Mouse (Mus musculus) hindbrain, embryonic 11.5 days (tissue): ENCODE results near the gene Prmt1. TPM values are rescaled to one million over a fixed set of nuclear protein-coding genes. Genes with fewer than 3 reads are reported as not detected.

ENCODE experiments used
- ATAC-seq: fragments of 200-750 bp; cut with Nextera tagmentation; 2 replicates; pipeline ENCODE4 v1.8.0; 2017; ENCODE audit warnings: mild to moderate bottlenecking, moderate TSS enrichment, moderate library complexity; ENCODE audit not compliant: low FRiP score
- DNase-seq: peaks from one replicate; pipeline ENCODE4 v3.0.0-alpha.2; 2015; ENCODE audit warnings: low spot score
- H3K27ac ChIP-seq: fragments of 300-500 bp; sonication (generic); 2 replicates; pipeline ENCODE4 v1.5.1; 2014; ENCODE audit warnings: mild to moderate bottlenecking, low read depth, low read length
- H3K27me3 ChIP-seq: fragments of 300-500 bp; sonication (generic); 2 replicates; pipeline ENCODE4 v1.6.1; 2014; ENCODE audit warnings: mild to moderate bottlenecking, low read length, moderate library complexity, mixed read lengths; ENCODE audit not compliant: control insufficient read depth, insufficient read depth
- H3K36me3 ChIP-seq: fragments of 300-500 bp; sonication (generic); 2 replicates; pipeline ENCODE4 v1.6.1; 2014; ENCODE audit warnings: mild to moderate bottlenecking, low read length, moderate library complexity, mixed read lengths; ENCODE audit not compliant: control insufficient read depth, insufficient read depth
- H3K4me1 ChIP-seq: fragments of 300-500 bp; sonication (generic); replicated peaks from 2 replicates; pipeline ENCODE4 v1.6.1; 2014; ENCODE audit warnings: low read length, mixed read lengths; ENCODE audit not compliant: control insufficient read depth, insufficient read depth
- H3K4me2 ChIP-seq: fragments of 300-500 bp; sonication (generic); replicated peaks from 2 replicates; pipeline ENCODE4 v1.6.1; 2014; ENCODE audit warnings: mild to moderate bottlenecking, low read depth, low read length
- H3K4me3 ChIP-seq: fragments of 300-500 bp; sonication (generic); 2 replicates; pipeline ENCODE4 v1.5.1; 2014; ENCODE audit warnings: low read depth, low read length
- H3K9ac ChIP-seq: fragments of 300-500 bp; sonication (generic); 2 replicates; pipeline ENCODE4 v1.6.1; 2014; ENCODE audit warnings: low read depth, low read length
- H3K9me3 ChIP-seq: fragments of 300-500 bp; sonication (generic); 2 replicates; pipeline ENCODE4 v1.6.1; 2016; ENCODE audit warnings: low read length; ENCODE audit not compliant: control insufficient read depth
- WGBS: fragments of 180-500 bp; shearing (Covaris S2); extraction: QIAGEN DNeasy Blood & Tissue Kit; methylation state at CpG from one replicate; pipeline ENCODE4 v1.1.7; 2014; 5-methylcytosine and 5-hydroxymethylcytosine counted together
- polyA plus RNA-seq: library from polyadenylated mRNA; unstranded; fragments of >200 nt; fragmentation: Nextera tagmentation; extraction: Ambion mirVana; gene quantifications from 2 replicates; pipeline ENCODE4 v1.2.1, GENCODE M21; 2014

Prmt1 gene
- polyA plus RNA-seq, 1 experiment from 2014 or later = 249 TPM

DNA sequence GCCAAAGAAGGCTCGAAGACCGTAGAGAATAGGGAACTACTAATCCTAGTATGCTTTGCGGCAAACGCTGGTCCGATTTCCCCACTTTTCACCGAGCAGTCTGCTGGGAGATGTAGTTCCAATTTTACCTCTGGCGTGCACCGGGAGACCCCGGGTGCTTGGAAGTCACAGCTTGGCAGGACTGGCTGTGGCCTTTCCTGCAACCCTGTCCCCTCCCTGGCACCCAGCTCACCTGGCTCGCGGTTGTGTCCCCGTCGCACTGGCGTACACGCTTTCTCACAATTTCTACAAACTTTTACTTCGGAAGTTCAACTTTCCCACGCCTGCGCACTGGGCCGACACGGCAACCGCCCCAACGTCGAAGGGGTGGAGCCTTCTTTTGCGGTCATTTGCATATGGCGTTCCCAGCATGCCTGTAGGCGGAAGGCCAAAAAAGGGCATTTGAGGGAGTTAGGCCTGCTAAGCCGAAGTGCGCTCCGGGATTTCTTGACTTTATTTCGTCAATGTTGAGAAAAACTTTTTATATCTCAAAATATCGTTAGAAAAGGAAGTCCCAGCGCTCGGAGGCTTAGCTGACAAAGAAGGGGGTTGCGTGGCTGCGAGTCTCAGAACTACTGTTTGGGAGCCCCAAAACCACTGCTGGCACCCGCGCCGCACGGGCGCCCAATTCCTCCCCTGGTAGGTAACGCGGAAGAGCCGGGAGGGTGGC lies 11.0 kb upstream of the Prmt1 start, which contains the start of gene Irf3:
Gene Irf3 (plus strand): TSS at position 418 of the 709 bp plus-strand sequence.
- peak; percentile 92 for ATAC-seq

DNA sequence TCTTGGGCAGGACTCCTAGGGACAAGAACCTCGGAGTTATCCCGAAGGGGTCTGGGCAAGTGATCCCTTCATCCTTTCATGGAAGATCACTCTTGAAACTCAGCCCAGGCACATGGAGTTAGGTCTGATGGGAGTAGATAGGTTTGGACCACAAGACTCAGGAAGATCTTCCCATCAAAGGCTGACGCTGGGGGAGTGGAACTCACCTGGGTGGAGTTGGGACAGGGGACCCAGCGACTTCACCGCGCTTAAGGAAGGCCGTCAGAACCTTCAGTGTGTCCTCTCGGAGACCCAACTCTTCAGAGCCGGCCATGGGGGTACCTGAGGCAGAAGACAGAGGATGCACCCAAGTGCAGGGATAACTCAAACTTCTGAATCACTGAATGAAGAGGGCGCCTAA lies 10.3 kb upstream of the Prmt1 start:
- H3K27me3 ChIP-seq = no peaks in the 10 kb centered on the region
- peaks cover 7% of the 10 kb centered on the region for H3K36me3 ChIP-seq
- H3K27ac ChIP-seq = no peak overlapping the region
- peak overlapping the region; percentile 69 for H3K4me3 ChIP-seq
- peak overlapping the region; percentile 69 for H3K9ac ChIP-seq
- H3K9me3 ChIP-seq = no peaks in the 10 kb centered on the region
- peaks cover 3% of the 10 kb centered on the region for H3K4me1 ChIP-seq
- 12% methylated on average over 10 of the region's 10 CpGs for WGBS
- no peak for DNase-seq
- no peak for ATAC-seq
- peak overlapping the region; percentile 78 for H3K4me2 ChIP-seq

More for the DNA sequence above, 11.0 kb upstream of the Prmt1 start, which contains the start of gene Irf3:
- peak within 1 kb of the TSS; percentile 89 for H3K4me2 ChIP-seq
- peaks cover 3% of the 10 kb centered on the region for H3K4me1 ChIP-seq
- H3K27me3 ChIP-seq = no peaks in the 10 kb centered on the region
- peak within 1 kb of the TSS; percentile 69 for H3K4me3 ChIP-seq
- peak; percentile 96 for DNase-seq
- peak within 1 kb of the TSS; percentile 69 for H3K9ac ChIP-seq
- H3K27ac ChIP-seq = peak within 1 kb of the TSS; percentile 65
- WGBS = under 1% methylated on average over 43 of the region's 43 CpGs
- peaks cover 11% of the 10 kb centered on the region for H3K36me3 ChIP-seq
- no peaks in the 10 kb centered on the region for H3K9me3 ChIP-seq

DNA sequence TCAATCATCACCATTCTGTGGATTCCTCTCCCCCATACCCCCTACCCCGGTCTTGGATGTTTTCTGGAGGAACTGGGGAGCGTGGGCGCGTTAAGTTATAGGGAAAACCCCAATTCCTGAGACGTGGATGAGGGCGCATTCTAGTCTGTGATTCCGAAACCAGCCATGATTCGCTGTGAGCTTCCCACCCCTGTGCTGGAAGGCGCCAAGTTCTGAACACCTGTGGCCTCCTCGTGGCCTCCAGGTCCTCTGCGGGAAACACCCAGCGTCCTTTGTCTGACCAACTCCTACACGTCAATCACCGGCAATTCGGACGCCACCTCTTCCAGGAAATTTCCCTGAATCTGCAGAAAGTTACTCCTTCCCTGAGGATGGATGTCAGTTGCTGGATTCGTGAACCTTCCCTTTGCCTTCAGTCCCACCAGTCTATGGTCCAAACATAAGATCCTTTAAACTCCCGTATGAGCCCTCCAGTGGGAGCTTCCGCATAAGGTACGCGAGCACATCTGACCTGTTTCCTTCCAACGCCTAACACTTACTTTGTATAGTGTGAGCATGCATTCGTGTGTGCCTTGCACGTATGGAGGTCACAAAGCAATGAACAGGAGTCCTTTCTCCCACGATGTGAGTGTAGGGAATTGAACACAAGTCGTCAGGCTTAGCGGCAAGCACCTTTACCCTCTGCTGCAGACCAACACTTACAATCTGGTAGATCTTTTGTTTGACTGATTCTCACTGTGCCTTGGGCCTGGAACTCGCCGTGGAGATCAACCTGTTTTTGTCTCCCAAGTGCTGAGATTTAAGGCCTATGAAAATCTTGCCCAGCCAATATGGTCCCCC lies 731 bp upstream of the Prmt1 start:
- H3K4me2 ChIP-seq = peak overlapping the region; percentile 69
- H3K9ac ChIP-seq = peak overlapping the region; percentile 81
- peak overlapping the region; percentile 85 for H3K27ac ChIP-seq
- peak overlapping the region; percentile 97 for H3K4me3 ChIP-seq
- ATAC-seq = peak; percentile 61
- peaks cover 3% of the 10 kb centered on the region; the same call in 1 of the 2 replicates for H3K4me1 ChIP-seq
- H3K36me3 ChIP-seq = peaks cover 1% of the 10 kb centered on the region
- DNase-seq = no peak
- H3K9me3 ChIP-seq = no peaks in the 10 kb centered on the region
- WGBS = under 1% methylated on average over 29 of the region's 29 CpGs
- H3K27me3 ChIP-seq = no peaks in the 10 kb centered on the region

DNA sequence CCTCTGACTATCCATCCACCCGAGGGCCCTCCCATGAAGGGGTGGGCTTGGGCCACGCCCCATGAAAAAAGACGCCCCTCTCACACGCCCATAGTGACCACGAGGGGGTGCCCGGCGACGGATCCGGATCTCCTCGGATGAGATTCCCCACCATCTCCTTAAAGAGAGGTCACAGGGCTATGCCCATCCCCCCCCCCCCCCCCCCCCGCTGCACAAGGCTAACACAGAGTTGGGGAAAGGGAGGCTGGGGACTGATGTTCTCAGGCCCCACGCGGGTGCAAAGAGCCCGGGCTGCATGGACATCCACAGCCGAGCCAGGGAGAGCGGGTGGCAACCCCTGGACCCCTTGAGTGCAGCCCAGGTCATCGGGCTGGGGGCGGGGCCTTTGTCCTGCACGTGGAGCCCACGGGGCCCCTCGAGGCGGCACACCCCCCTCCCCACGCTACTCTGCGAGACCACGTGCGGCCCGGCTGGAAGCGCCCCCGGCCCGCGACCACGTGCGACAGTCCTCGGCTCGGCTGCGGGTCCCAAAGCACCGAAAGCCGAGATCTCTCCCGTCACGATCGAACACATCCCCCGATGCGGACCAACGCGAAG lies 675 bp downstream of the Prmt1 start:
- peak overlapping the region; percentile 92 for H3K27ac ChIP-seq
- peak; percentile 10 for ATAC-seq
- peak overlapping the region; percentile 97 for H3K4me3 ChIP-seq
- peak; percentile 83 for DNase-seq
- H3K27me3 ChIP-seq = no peaks in the 10 kb centered on the region
- peak overlapping the region; percentile 98 for H3K9ac ChIP-seq
- H3K4me1 ChIP-seq = peaks cover 3% of the 10 kb centered on the region; the same call in 1 of the 2 replicates
- H3K9me3 ChIP-seq = no peaks in the 10 kb centered on the region
- peak overlapping the region; percentile 65 for H3K4me2 ChIP-seq
- 1% methylated on average over 39 of the region's 45 CpGs for WGBS
- peaks cover 13% of the 10 kb centered on the region for H3K36me3 ChIP-seq

DNA sequence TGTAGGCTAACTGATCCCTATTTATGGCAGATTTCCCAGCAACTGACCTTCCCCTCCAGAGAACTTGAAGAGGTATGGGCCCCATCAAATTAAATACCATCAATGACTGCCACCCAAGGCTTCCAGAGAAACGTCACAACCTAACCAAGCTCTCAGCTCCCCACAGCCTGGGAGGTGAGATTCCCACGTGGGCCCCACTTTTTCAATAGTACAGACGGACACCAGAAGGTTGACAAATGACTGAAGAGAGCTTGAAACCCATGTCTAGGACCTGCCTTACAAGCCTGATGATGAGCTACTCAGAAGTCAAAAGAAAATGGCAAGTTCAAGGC lies 1.6 kb downstream of the Prmt1 start:
- Histone ChIP-seq H3K4me3 (peak overlapping the region; percentile 97), H3K27me3 (no peaks in the 10 kb centered on the region), H3K27ac (no peak overlapping the region), H3K4me2 (peak overlapping the region; percentile 65), H3K9me3 (no peaks in the 10 kb centered on the region), H3K9ac (no peak overlapping the region), H3K4me1 (peaks cover 3% of the 10 kb centered on the region; the same call in 1 of the 2 replicates), H3K36me3 (peaks cover 16% of the 10 kb centered on the region)
- 52% methylated on average over 3 of the region's 3 CpGs for WGBS
- DNase-seq (no peak), ATAC-seq (no peak)

DNA sequence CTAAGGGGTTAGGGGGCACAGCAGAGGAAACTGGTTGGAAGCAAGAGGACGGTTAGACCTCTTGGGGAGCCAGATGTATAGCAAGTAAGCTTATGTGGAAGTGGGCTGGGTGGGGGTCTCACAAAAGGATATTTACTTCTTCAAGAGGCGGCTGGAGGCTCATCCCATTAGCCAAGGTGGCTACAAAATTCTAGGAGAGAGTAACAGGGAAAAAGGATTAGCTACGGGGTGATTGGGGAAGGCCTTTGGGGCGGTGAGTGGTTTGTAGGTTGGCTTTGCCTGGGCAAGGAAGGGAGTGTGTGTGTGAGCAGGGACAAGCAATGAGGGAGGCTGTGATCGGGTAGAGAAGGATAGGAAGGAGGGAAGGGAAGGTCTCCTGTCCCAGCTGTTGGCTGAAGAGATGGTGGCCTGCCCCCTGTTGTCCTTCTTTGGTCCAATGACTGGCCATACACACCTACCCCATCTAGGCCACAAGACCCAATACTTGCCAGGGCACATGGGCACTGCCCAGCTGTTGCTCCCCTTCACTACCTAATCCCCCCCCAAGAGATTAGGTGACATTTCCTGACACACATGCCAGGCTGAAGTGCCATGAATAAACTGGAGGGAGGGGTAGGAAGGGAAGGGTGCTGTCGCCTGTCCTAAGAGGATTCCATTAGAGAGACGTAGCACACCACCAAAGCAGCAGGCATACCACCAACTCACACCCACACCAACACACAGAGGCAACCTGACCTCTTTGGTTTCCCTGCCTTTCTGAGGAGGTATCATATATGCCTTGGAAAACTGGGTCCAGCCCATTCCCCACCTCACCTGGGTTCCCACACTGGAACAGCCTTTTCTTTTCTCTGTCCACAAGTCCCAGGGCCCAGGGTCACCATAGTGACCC lies 2.2 kb downstream of the Prmt1 start:
- peaks cover 22% of the 10 kb centered on the region for H3K36me3 ChIP-seq

DNA sequence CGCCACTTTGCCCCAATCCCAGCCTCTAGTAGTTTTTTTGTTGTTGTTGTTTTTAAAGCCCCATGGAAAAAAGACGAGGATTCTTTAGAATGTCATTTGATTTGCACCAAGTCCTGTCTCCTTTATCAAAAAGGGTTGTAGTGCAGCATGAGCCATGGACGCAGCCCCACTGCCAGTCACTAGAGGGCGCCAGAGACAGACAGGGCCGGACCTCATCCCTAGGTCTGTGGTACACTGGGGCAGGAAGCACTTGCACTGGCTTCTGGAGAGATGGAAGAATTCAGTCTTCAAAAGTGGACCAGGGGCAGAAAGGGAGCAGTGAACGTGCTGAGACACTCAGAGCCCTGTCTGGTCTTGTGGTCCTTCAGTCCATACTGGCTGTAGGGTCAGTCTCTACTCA lies 3.3 kb downstream of the Prmt1 start:
- Histone ChIP-seq H3K9me3 (no peaks in the 10 kb centered on the region), H3K9ac (no peak overlapping the region), H3K4me1 (peaks cover 3% of the 10 kb centered on the region; the same call in 1 of the 2 replicates), H3K36me3 (peaks cover 31% of the 10 kb centered on the region), H3K27me3 (no peaks in the 10 kb centered on the region), H3K27ac (no peak overlapping the region), H3K4me3 (no peak overlapping the region), H3K4me2 (no peak overlapping the region)
- WGBS = 42% methylated on average over 6 of the region's 6 CpGs
- ATAC-seq (no peak), DNase-seq (peak; percentile 91)

More for the DNA sequence above, 2.2 kb downstream of the Prmt1 start:
- no peak overlapping the region for H3K9ac ChIP-seq
- H3K4me2 ChIP-seq = peak overlapping the region; percentile 65
- H3K4me3 ChIP-seq = peak overlapping the region; percentile 97; the same call in 1 of the 2 replicates
- no peaks in the 10 kb centered on the region for H3K9me3 ChIP-seq
- H3K27ac ChIP-seq = no peak overlapping the region
- DNase-seq (no peak), ATAC-seq (no peak)
- H3K27me3 ChIP-seq = no peaks in the 10 kb centered on the region
- WGBS = 86% methylated on average over 7 of the region's 7 CpGs
- peaks cover 3% of the 10 kb centered on the region; the same call in 1 of the 2 replicates for H3K4me1 ChIP-seq

DNA sequence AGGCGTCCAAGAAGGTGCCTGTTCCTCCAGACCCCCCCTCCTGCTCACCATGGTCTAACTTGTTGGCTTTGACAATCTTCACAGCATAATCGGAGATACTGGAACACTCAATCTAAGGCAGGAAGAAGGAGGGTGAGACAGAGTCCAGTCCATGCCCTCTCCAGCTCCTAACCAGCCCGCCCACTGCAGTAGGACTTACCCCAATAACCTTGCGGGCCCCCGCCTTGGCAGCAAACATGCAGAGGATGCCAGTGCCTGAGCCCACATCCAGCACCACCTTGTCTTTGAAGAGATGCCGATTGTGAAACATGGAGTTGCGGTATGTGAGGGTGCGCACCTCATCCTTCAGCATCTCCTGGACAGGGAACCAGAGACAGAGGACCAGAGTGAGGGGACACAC lies 4.8 kb downstream of the Prmt1 start:
- Histone ChIP-seq H3K36me3 (peaks cover 46% of the 10 kb centered on the region), H3K4me3 (no peak overlapping the region), H3K9ac (no peak overlapping the region), H3K27me3 (no peaks in the 10 kb centered on the region), H3K27ac (no peak overlapping the region), H3K4me1 (peaks cover 3% of the 10 kb centered on the region; the same call in 1 of the 2 replicates), H3K9me3 (no peaks in the 10 kb centered on the region), H3K4me2 (no peak overlapping the region)
- no peak for ATAC-seq
- 97% methylated on average over 8 of the region's 8 CpGs for WGBS
- DNase-seq = no peak
